Mouse (Mus musculus) kidney, adult 2 months (tissue): ENCODE data around the gene Rab6a.

ENCODE experiments used
- CTCF ChIP-seq: fragments of 200-500 bp; conservative IDR thresholded peaks from 2 replicates; pipeline ENCODE4 v1.5.1; 2011; ENCODE audit warnings: low read depth, mild to moderate bottlenecking, control low read depth, low read length, moderate library complexity, mixed read lengths; ENCODE audit not compliant: insufficient read depth, insufficient read length
- POLR2A ChIP-seq: fragments of 200-500 bp; IDR thresholded peaks from one replicate; pipeline ENCODE4 v1.6.1; 2011; ENCODE audit warnings: low read depth, low read length, control low read depth

GRCm38 (mm10) chr7:100561861-100562587, 45.2 kb upstream of the Rab6a start:
- TF ChIP-seq POLR2A (no peak), CTCF (no peak)
